Mouse (Mus musculus) spleen, postnatal 10 days (tissue): Measurements from ENCODE around the gene Ifi27l2a.
A peak's percentile ranks its signal among the peaks of the same experiment; 100 is the strongest.

ENCODE experiments used
- DNase-seq, 2 experiments: peaks; one replicate each; pipeline ENCODE4 v3.0.0; 2021 to 2022; ENCODE audit warnings: low spot score in 2 of 2

The Ifi27l2a gene

GRCm38 (mm10) chr12:103426710-103427109, 16.8 kb downstream of the Ifi27l2a start:
- no peak for DNase-seq

- DNase-seq = peak; percentile 95 to 99
Observed at GRCm38 (mm10) chr12:103425729-103426470, 17.6 kb downstream of the Ifi27l2a start, which contains the start of gene Ddx24. Gene Ddx24, minus strand, starts transcription at chr12:103425830.

- DNase-seq = no peak
Observed at GRCm38 (mm10) chr12:103425016-103425728, 18.3 kb downstream of the Ifi27l2a start.

- no peak for DNase-seq
Observed at GRCm38 (mm10) chr12:103408144-103408543, 35.3 kb downstream of the Ifi27l2a start.

- DNase-seq = no peak
Observed at GRCm38 (mm10) chr12:103407720-103408119, 35.8 kb downstream of the Ifi27l2a start, which contains the start of gene 9330161L09Rik. Gene 9330161L09Rik, minus strand, starts transcription at chr12:103407820.

- no peak for DNase-seq
Observed at GRCm38 (mm10) chr12:103404131-103404530, 39.3 kb downstream of the Ifi27l2a start.

GRCm38 (mm10) chr12:103396751-103397150, 46.7 kb downstream of the Ifi27l2a start:
- DNase-seq = no peak

GRCm38 (mm10) chr12:103395486-103396275, 47.8 kb downstream of the Ifi27l2a start:
- no peak for DNase-seq

- peak in 1 of 2 experiments; percentile 53 for DNase-seq
Observed at GRCm38 (mm10) chr12:103393528-103393927, 50.0 kb downstream of the Ifi27l2a start.
